Mouse (Mus musculus) liver, embryonic 14.5 days (tissue): ENCODE measurements around the gene Ddx23.

ENCODE experiments used
- CTCF ChIP-seq: IDR thresholded peaks from 2 replicates; pipeline ENCODE4 v1.5.1; 2016; ENCODE audit warnings: antibody characterized with exemption, low read depth, control low read depth
- EP300 ChIP-seq: IDR thresholded peaks from 2 replicates; pipeline ENCODE4 v1.6.1; 2016; ENCODE audit warnings: antibody characterized with exemption, low read depth

- TF ChIP-seq CTCF = peak; percentile 35
- TF ChIP-seq EP300 = no peak
Measured at GRCm38 (mm10) chr15:98685926-98686325, 23.2 kb upstream of the Ddx23 start.
